In the genomic region with DNA sequence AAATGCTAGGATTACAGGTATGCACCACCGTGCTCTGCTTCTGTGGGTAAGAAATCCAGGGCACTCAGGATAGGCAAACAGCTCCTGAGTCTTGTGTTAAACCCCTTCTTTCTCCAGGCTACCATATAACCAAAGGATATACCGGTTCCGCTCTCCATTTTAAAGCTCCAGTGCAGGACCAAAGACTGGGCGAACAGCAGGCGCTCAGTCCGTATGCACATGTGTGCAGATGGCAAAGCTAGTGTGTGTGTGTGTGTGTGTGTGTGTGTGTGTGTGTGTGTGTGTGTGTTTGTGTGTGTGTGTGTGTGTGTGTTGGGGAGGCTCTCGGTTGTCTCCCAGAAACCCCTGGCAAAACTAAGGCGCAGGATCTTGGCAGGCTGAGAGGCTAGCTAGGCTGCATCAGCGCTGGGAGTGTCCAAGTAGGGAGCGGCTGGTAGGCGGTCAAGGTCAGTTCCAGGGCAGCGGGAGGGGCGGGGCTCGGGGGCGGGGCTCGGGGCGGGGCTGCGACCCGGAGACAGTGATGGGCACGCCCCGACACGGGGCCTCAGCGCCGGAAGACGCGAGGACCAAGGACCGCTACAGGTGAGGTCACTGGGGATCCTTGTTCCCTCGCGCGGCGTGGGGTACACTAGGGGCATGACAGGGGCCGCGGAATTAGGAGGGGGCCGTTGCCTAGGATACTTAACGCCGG, we compare ENCODE assay signal across 8 mouse cellular contexts. TPM values are rescaled to one million over a fixed set of nuclear protein-coding genes. Genes with fewer than 3 reads are reported as not detected.
DNase-seq lines count a peak whose midpoint lies in the region; ATAC-seq and TF ChIP-seq lines count a peak whose summit lies in the region.

A gene (plus strand): TSS at position 493 of the 691 bp plus-strand sequence.

- no peak for TF ChIP-seq CTCF in liver, postnatal 0 days (IDR thresholded peaks at IDR 0.05; ENCODE audit: low read depth)

- peak within 1 kb of the TSS; percentile 54 for H3K9ac ChIP-seq in intestine, embryonic 14.5 days (ENCODE audit: low read length)
- peak within 1 kb of the TSS; percentile 59 for H3K9ac ChIP-seq in liver, postnatal 0 days (replicated peaks)
- H3K9ac ChIP-seq in neural tube, embryonic 14.5 days (replicated peaks; ENCODE audit: low read depth, low read length): peak within 1 kb of the TSS; percentile 53

- TF ChIP-seq EP300 in liver, postnatal 0 days (IDR thresholded peaks at IDR 0.05; ENCODE audit: low read depth): no peak

- H3K9me3 ChIP-seq in intestine, embryonic 14.5 days (ENCODE audit: control insufficient read depth, low read length): no peaks in the 10 kb centered on the region
- H3K9me3 ChIP-seq in liver, postnatal 0 days (ENCODE audit: low read length): no peaks in the 10 kb centered on the region
- no peaks in the 10 kb centered on the region for H3K9me3 ChIP-seq in neural tube, embryonic 14.5 days (ENCODE audit: control insufficient read depth, low read length)

- DNase-seq in layer of hippocampus, adult 9-11 months: peak; percentile 17
- no peak for DNase-seq in layer of hippocampus, postnatal 36 days
- DNase-seq in cerebellum, postnatal 25 days: peak; percentile 43 to 68
- DNase-seq in gastrocnemius, postnatal 25 days: peak; percentile 84
- DNase-seq in intestine, embryonic 14.5 days (ENCODE audit: low spot score): peak; percentile 88
- DNase-seq in liver, postnatal 0 days: peak; percentile 89
- peak; percentile 76 for DNase-seq in urinary bladder, postnatal 14 days (ENCODE audit: low spot score)

- no peaks in the 10 kb centered on the region for H3K36me3 ChIP-seq in intestine, embryonic 14.5 days (ENCODE audit: control insufficient read depth, insufficient read depth, low read length)
- no peaks in the 10 kb centered on the region for H3K36me3 ChIP-seq in liver, postnatal 0 days (replicated peaks; ENCODE audit: insufficient read depth, low read length)
- no peaks in the 10 kb centered on the region for H3K36me3 ChIP-seq in neural tube, embryonic 14.5 days (ENCODE audit: control insufficient read depth, insufficient read depth, low read length)

- peak within 1 kb of the TSS; percentile 67 for H3K4me3 ChIP-seq in intestine, embryonic 14.5 days (ENCODE audit: low read depth, low read length)
- H3K4me3 ChIP-seq in liver, postnatal 0 days (ENCODE audit: low read depth, low read length): peak within 1 kb of the TSS; percentile 59
- H3K4me3 ChIP-seq in neural tube, embryonic 14.5 days (ENCODE audit: low read depth, low read length): peak within 1 kb of the TSS; percentile 47

- peak within 1 kb of the TSS; percentile 85 for H3K4me2 ChIP-seq in intestine, embryonic 14.5 days (ENCODE audit: low read length)
- H3K4me2 ChIP-seq in liver, postnatal 0 days (ENCODE audit: low read depth, low read length): peak within 1 kb of the TSS; percentile 84
- peak within 1 kb of the TSS; percentile 92 for H3K4me2 ChIP-seq in neural tube, embryonic 14.5 days (ENCODE audit: low read depth, low read length)

- H3K27ac ChIP-seq in intestine, embryonic 14.5 days (ENCODE audit: low read depth): peak within 1 kb of the TSS; percentile 47; the same call in 1 of the 2 replicates
- 0 out of 2 replicates have a peak within 1 kb of the TSS, but pooled peaks have one; percentile 35 for H3K27ac ChIP-seq in liver, postnatal 0 days (ENCODE audit: low read depth)
- no peak within 1 kb of the TSS for H3K27ac ChIP-seq in neural tube, embryonic 14.5 days (ENCODE audit: low read depth, low read length)

- ATAC-seq in intestine, embryonic 14.5 days (replicated peaks; ENCODE audit: low FRiP score, low TSS enrichment, low read depth): peak; percentile 91
- peak; percentile 85 for ATAC-seq in liver, postnatal 0 days
- ATAC-seq in neural tube, embryonic 14.5 days (ENCODE audit: low read depth): peak; percentile 80

- 12% methylated on average over 28 of the region's 36 CpGs for WGBS in intestine, embryonic 14.5 days
- 15% methylated on average over 27 of the region's 36 CpGs for WGBS in liver, postnatal 0 days (ENCODE audit: insufficient replicate concordance)
- 14% methylated on average over 30 of the region's 36 CpGs for WGBS in neural tube, embryonic 14.5 days

- H3K4me1 ChIP-seq in intestine, embryonic 14.5 days (replicated peaks; ENCODE audit: control insufficient read depth, insufficient read depth, low read length): peaks cover 3% of the 10 kb centered on the region; the same call in 1 of the 2 replicates
- peaks cover 23% of the 10 kb centered on the region for H3K4me1 ChIP-seq in liver, postnatal 0 days (ENCODE audit: insufficient read depth)
- 0 out of 2 replicates have a peak, but pooled peaks cover 3% of the 10 kb centered on the region for H3K4me1 ChIP-seq in neural tube, embryonic 14.5 days (ENCODE audit: control insufficient read depth, insufficient read depth, low read length)

- H3K27me3 ChIP-seq in intestine, embryonic 14.5 days (replicated peaks; ENCODE audit: control insufficient read depth, insufficient read depth, low read length): no peaks in the 10 kb centered on the region
- no peaks in the 10 kb centered on the region for H3K27me3 ChIP-seq in liver, postnatal 0 days (ENCODE audit: insufficient read depth, low read length)
- no peaks in the 10 kb centered on the region for H3K27me3 ChIP-seq in neural tube, embryonic 14.5 days (ENCODE audit: control insufficient read depth, insufficient read depth, low read length)

RNA-seq across cellular contexts. Expression of the gene that starts here (rescaled TPM):
- 1 to 10 TPM; 7.2 to 9.3 TPM for total RNA-seq in layer of hippocampus, postnatal 36 days (2021)
- 10 to 100 TPM; 13.5 to 19.4 TPM for total RNA-seq in gastrocnemius, postnatal 25 days (2021)
- polyA plus RNA-seq in intestine, embryonic 14.5 days (2014; fragmentation: Nextera tagmentation; extraction: Ambion mirVana): 19.1 and 19.6 TPM in 2 replicates
- polyA plus RNA-seq in liver, postnatal 0 days (2015; fragmentation: Nextera tagmentation; extraction: Ambion mirVana): 10.9 and 11.2 TPM in 2 replicates
- 12.8 and 13.0 TPM in 2 replicates for polyA plus RNA-seq in neural tube, embryonic 14.5 days (2014; fragmentation: Nextera tagmentation; extraction: Ambion mirVana)

Comparison
In these comparisons a context has a peak if more than half of its experiments do, and no peak if none do; other contexts are left out.
1. DNase-seq: peak in layer of hippocampus, adult 9-11 months (single experiment), cerebellum, postnatal 25 days (2 of 2), gastrocnemius, postnatal 25 days (single experiment), intestine, embryonic 14.5 days (single experiment), liver, postnatal 0 days (single experiment) and urinary bladder, postnatal 14 days (single experiment); none in layer of hippocampus, postnatal 36 days (0 of 2).
2. Peak in every context shown above with its lines, with median percentiles within 50 percentile points of each other: ATAC-seq, H3K4me2 ChIP-seq, H3K4me3 ChIP-seq and H3K9ac ChIP-seq.